Mouse (Mus musculus): Measurements from ENCODE around the gene Slc22a4.
"Not testable (repeated sequence)": the region's sequence is repeated elsewhere in the genome, so short reads cannot be mapped to it uniquely, and the experiment has no call there.

Slc22a4 gene

DNA sequence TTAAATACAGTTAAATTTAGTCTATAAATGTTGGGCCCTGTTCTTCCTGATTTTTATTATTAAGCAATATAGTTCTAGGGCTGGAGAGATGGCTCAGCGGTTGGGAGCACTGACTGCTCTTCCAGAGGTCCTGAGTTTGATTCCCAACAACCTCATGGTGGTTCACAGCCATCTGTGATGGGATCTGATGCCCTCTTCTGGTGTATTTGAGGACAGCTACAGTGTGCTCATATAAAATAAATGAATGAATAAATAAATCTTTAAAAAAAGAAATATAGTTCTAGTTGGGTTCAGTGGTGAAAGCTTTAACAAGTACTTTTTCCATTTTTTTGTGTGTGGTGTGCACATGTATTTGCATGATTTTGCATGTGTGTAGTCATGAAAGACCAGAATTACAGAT lies 38.7 kb downstream of the Slc22a4 start:
- ChIA-PET POLR2A (interaction anchor here in 1 of 4 experiments (3.1 kb wide), 1 partner anchor 9 kb away, joined by 8 read pairs; the partner anchor contains the start of gene Slc22a21), CTCF (interaction anchor here in 2 of 4 experiments (0.7 to 1.9 kb wide), 6 partner anchors 9 to 252 kb away, joined by 3 to 7 read pairs (median 4); partner anchors contain the start of gene Slc22a21 (in 1 of the 2))

DNA sequence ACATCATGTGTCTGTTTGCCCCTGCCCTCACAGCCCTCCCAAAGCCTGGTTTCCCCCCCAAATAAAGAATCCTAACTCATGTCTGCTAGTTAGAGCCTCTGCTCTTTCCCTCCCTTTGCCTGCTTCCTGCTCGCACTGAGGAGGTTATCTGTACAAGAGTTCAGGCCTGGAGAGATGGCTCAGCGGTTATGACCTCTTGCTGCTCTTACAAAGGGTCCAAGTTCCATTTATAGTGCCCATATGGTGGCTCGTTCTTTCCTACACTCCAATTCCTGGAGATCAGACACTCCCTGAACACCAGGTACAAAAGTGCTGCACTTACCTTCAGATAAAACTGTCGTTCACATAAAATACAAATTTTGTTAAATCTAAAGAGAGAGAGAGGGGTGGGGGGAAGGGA lies 39.8 kb downstream of the Slc22a4 start:
- ChIA-PET CTCF (interaction anchor here in 1 of 4 experiments (1.0 kb wide), 1 partner anchor 276 kb away, joined by 3 read pairs; no protein-coding TSS in a partner anchor), POLR2A (no interaction called here)

DNA sequence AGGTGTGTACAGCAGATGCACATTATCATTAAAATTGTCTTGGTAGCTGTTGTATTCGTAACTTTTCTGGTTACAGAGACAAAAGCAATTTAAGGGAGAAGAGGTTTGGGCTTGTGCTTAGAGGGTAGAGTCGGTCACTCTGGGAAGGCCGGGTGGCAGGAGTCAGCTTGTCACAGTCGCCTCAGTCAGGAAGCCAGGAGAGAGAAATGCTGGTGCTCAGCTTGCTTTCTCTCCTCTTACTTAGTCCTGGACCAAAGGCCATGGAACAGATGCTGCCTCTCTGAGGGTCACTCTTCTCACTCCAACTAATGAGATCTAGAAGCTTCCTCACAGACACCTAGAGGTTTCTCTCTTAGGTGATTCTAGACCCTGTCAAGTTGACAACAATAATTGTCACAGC lies 46.5 kb downstream of the Slc22a4 start:
- POLR2A ChIA-PET, result interaction anchor here in 1 of 4 experiments (1.7 kb wide), 2 partner anchors 50 to 89 kb away, joined by 7 to 22 read pairs; partner anchors contain the start of gene Slc22a5

DNA sequence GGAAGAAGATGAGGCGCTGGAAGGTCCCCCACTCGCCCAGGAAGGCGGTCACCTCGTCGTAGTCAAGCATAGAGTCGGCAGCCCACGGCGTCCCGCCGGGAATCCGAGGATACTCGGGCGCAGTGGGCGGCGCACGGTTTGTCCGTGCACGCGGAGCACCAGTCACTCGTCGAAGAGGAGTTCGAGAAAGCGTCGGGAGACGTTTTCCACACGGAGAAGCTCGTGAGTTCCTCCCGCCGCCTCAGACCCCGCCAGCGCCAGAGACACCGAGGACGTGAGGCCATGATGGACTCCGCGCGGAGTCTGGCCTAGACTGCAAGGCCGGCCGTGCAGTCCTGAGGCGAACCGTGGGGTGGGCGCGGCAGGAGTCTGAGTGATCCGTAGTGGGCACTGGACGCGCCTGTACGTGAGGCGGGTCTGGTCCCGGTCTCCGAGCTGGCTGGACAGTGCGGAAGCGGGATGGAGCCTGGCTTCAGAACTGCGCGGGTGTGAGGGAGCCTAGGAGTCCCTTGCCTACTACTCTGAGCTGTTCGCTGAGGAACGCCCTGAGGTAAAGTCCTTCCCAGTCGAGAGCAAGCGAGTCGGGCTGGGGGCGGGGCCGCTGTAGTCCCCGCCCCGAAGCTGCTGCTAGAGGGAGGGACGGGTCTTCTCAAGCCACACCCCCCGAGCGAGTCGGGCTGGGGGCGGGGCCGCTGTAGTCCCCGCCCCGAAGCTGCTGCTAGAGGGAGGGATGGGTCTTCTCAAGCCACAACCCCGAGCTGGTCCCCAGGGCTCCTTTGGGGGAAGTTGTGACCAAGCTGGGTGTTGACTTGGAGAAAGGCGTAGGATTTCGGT lies 47.9 kb downstream of the Slc22a4 start, which contains the start of gene Slc22a21:
Gene Slc22a21 (minus strand): TSS at position 545 of the 834 bp plus-strand sequence.
- ChIA-PET CTCF (interaction anchor here in 3 of 4 experiments (0.6 to 1.6 kb wide), 10 partner anchors 9 to 457 kb away, joined by 3 to 10 read pairs (median 4); no protein-coding TSS in a partner anchor), POLR2A (interaction anchor here in 3 of 4 experiments (0.5 to 2.1 kb wide), 30 partner anchors 10 to 881 kb away, joined by 3 to 22 read pairs (median 4); partner anchors contain the start of genes Gdf9 (in 2 of the 3), Rad50 (in 2 of the 3), Slc22a5 (in 2 of the 3) and Uqcrq (in 2 of the 3))

More for the DNA sequence above, 46.5 kb downstream of the Slc22a4 start:
- CTCF ChIA-PET, result interaction anchor here in 1 of 4 experiments (1.6 kb wide), 1 partner anchor 107 kb away, joined by 6 read pairs; no protein-coding TSS in a partner anchor

DNA sequence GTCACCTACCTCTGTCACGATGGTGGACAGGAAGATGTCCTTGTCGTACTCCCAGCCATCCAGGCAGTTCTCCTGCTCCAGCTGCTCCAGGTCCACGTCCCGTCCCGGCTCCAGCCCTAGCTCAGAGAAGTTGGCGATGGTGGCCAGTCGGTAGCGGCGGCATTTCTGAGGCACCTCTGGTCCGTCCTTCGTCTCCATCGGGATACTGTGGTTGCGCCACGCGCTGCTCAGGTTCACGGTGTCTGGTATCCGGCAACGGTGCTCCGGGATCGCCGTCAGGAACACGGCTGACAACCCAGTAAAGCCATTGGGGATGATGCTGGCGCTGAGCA lies 48.5 kb downstream of the Slc22a4 start:
- CTCF ChIA-PET, result interaction anchor here in 3 of 4 experiments (0.6 to 1.3 kb wide), 4 partner anchors 23 to 48 kb away, joined by 3 to 10 read pairs (median 4); no protein-coding TSS in a partner anchor
- POLR2A ChIA-PET, result interaction anchor here in 3 of 4 experiments (0.8 to 2.1 kb wide), 7 partner anchors 10 to 272 kb away, joined by 3 to 8 read pairs (median 4); partner anchors contain the start of gene Rad50 (in 1 of the 3)

DNA sequence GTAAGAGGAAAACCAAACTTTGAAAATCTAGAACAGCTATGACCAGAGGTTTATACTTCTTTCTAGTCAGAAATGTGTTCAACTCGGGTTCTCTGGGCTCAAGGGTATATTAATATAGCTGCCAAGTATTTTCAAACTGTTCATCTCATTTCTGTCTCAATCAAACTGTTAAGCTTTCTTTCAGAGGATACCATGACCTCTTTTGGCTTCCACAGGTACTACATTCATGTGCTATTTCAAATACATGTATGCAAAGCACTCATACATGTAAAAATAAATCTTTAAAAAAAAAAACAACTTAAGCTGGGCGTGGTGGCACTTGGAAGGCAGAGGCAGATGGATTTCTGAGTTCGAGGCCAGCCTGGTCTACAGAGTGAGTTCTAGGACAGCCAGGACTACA lies 50.2 kb downstream of the Slc22a4 start:
- CTCF ChIA-PET, result interaction anchor here in 2 of 4 experiments (0.7 to 1.2 kb wide), 3 partner anchors 46 to 111 kb away, joined by 3 to 4 read pairs (median 4); no protein-coding TSS in a partner anchor
- POLR2A ChIA-PET, result no interaction called here

DNA sequence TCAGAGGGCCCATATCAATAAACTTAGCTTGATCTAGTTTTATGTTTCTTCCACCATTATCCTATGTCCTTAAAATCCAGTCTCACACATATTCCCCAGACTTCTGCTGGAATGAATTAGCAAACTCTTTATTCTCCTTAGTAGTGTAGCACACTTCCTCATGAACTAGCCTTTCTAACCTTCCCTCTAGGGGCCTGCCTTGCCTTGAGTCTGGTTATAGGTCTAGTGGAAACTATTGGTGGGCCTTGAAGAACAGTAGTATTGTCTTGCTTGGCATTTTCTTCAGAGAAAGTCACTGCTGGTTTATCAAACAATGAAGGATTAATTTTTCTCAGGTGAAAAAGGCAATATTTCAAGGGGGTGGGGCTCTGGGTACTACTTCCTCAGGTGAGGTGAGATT lies 52.3 kb downstream of the Slc22a4 start:
- POLR2A ChIA-PET, result no interaction called here

DNA sequence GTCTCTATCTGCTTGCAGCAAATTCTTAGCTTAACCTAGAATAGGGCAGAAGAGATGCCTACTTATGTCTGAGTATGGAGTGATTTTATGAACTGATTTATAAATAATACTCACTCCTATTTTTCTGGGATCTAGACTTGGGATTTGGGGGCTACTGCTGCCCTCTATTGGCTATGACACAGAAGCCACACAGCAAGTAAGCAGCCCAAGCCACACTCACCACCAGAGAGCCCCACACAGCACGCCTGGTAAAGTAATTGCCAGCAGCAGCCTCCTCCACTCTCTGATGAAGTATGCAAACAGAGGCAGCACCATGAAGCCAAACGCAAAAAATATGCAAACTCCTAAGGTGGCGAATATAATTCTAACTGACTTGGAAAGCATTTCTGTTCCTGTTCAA lies 68.9 kb downstream of the Slc22a4 start:
- CTCF ChIA-PET, result interaction anchor here in 1 of 4 experiments (0.6 kb wide), 1 partner anchor 141 kb away, joined by 9 read pairs; the partner anchor contains the start of gene P4ha2
- POLR2A ChIA-PET, result no interaction called here

More for the DNA sequence above, 52.3 kb downstream of the Slc22a4 start:
- CTCF ChIA-PET, result no interaction called here

DNA sequence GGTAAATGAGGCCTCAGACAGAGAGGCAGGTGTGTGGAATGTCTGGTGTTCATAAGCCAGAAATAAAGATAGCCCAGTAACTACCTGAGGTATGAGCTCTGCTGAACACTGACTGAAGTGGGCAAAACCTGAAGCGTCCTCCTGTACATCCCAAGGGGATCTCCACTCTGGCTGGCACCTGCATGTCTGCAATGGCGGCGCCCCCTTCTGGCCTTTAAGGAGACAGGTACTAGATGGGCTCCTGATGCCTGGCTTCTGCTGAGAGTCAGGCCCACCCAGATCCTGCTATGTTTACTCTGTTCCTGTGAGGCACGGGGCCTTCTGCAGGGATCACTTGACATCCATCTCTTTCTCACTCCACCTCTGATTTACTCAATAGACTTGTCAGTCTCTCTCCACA lies 69.7 kb downstream of the Slc22a4 start:
- POLR2A ChIA-PET, CTCF ChIA-PET: not testable (repeated sequence)

DNA sequence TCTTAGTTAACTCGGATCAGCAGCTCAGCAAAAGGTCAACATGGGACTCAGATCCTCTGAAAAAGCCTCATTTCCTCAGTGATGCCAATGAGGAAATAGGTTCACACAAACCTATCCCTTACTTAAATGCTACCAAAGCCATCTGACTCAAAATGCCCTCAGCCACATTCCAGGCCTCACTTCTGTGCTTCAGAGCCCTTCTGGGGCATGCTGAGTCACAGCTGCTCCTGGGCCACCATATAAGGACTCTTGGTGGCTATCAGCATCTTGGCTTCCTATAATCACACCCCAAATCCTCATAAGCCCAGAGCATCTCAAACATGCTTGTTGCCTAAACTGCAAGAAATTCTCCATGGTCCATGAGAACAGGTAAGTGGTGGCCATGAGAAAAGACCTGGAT lies 71.3 kb downstream of the Slc22a4 start:
- ChIA-PET CTCF (no interaction called here), POLR2A (interaction anchor here in 1 of 4 experiments (0.7 kb wide), 1 partner anchor 187 kb away, joined by 3 read pairs; no protein-coding TSS in a partner anchor)

DNA sequence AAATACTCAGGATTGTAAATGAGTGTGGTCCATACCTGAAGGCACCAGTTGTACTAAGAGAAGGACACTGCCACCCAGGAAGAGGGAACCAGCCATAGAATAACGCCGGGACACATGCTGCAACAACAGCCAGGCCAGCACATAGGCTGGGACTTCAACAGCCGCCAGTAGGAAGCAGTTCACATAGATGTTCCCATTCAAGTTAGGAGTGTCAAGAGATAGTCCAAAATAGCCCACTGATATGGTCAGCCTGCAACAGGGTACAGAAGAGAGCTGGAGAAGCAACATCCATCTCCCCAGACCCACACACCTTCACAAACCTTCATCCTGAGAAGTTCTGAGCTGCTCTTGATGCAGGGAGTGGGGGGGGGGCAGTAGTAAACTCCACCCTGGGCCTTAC lies 73.2 kb downstream of the Slc22a4 start:
- CTCF ChIA-PET, result interaction anchor here in 1 of 4 experiments (0.6 kb wide), 2 partner anchors 215 to 219 kb away, joined by 3 to 4 read pairs; no protein-coding TSS in a partner anchor
- POLR2A ChIA-PET, result no interaction called here

DNA sequence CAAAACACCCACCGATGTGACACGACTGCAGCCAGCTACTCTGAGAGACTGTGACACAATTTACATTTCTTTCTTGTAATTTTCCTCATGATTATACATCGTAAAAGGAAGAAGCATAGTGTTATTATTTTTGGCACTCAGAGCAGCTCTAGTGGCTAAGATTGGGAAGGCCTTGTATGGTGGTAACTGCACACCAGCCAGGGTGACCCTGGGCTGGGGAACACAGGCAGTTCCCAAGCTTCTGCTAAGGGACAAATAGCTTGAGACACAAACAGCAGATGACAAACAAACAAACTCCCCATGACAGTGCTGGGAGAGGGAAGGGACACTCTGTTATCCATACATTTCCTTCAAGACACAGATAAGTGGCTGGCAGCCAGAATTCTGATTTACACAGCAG lies 77.8 kb downstream of the Slc22a4 start:
- POLR2A ChIA-PET, CTCF ChIA-PET: not testable (repeated sequence)

All from embryonic stem cell, embryonic (primary cell).